Mouse (Mus musculus) liver, embryonic 16.5 days (tissue): ENCODE data around the gene Mrap. TPM values are rescaled to one million over a fixed set of nuclear protein-coding genes. Genes with fewer than 3 reads are reported as not detected.

ENCODE experiments used
- ATAC-seq: fragments of 200-750 bp; cut with Nextera tagmentation; 2 replicates; pipeline ENCODE4 v1.8.0; 2017; ENCODE audit warnings: low read depth, mild to moderate bottlenecking, moderate number of reproducible peaks, moderate library complexity
- H3K27ac ChIP-seq: fragments of 300-500 bp; sonication (generic); 2 replicates; pipeline ENCODE4 v1.5.1; 2014; ENCODE audit warnings: mild to moderate bottlenecking, low read length
- H3K27me3 ChIP-seq: fragments of 300-500 bp; sonication (generic); 2 replicates; pipeline ENCODE4 v1.6.1; 2014; ENCODE audit warnings: low read depth, low read length, mixed read lengths; ENCODE audit not compliant: control insufficient read depth, insufficient read depth
- H3K36me3 ChIP-seq: fragments of 300-500 bp; sonication (generic); 2 replicates; pipeline ENCODE4 v1.6.1; 2014; ENCODE audit warnings: mild to moderate bottlenecking; ENCODE audit not compliant: control insufficient read depth, insufficient read depth
- H3K4me1 ChIP-seq: fragments of 300-500 bp; sonication (generic); 2 replicates; pipeline ENCODE4 v1.6.1; 2014; ENCODE audit warnings: low read depth, low read length, mixed read lengths; ENCODE audit not compliant: control insufficient read depth
- H3K4me2 ChIP-seq: fragments of 300-500 bp; sonication (generic); 2 replicates; pipeline ENCODE4 v1.6.1; 2014; ENCODE audit warnings: low read depth, low read length, mixed read lengths
- H3K4me3 ChIP-seq: fragments of 300-500 bp; sonication (generic); 2 replicates; pipeline ENCODE4 v1.5.1; 2014; ENCODE audit warnings: low read depth, mild to moderate bottlenecking, low read length
- H3K9ac ChIP-seq: fragments of 300-500 bp; sonication (generic); 2 replicates; pipeline ENCODE4 v1.6.1; 2014; ENCODE audit warnings: low read depth, low read length
- H3K9me3 ChIP-seq: fragments of 300-500 bp; sonication (generic); replicated peaks from 2 replicates; pipeline ENCODE4 v1.6.1; 2016; ENCODE audit warnings: low read length; ENCODE audit not compliant: control insufficient read depth
- WGBS: fragments of 180-500 bp; shearing (Covaris S2); extraction: QIAGEN DNeasy Blood & Tissue Kit; methylation state at CpG from one replicate; pipeline ENCODE4 v1.1.7; 2014; ENCODE audit not compliant: insufficient replicate concordance; 5-methylcytosine and 5-hydroxymethylcytosine counted together
- polyA plus RNA-seq: library from polyadenylated mRNA; unstranded; fragments of >200 nt; fragmentation: Nextera tagmentation; extraction: Ambion mirVana; gene quantifications from 2 replicates; pipeline ENCODE4 v1.2.1, GENCODE M21; 2015

Gene Mrap
- polyA plus RNA-seq, 1 experiment from 2014 or later = 24.2 TPM

- no peak for ATAC-seq
- Histone ChIP-seq H3K4me1 (0 out of 2 replicates have a peak, but pooled peaks cover 1% of the 10 kb centered on the region), H3K27ac (no peak overlapping the region), H3K4me2 (no peak overlapping the region), H3K4me3 (no peak overlapping the region), H3K9me3 (no peaks in the 10 kb centered on the region), H3K36me3 (peaks cover 16% of the 10 kb centered on the region), H3K9ac (no peak overlapping the region), H3K27me3 (no peaks in the 10 kb centered on the region)
- WGBS = 80% methylated on average over 12 of the region's 12 CpGs
These were observed 36.2 kb downstream of the Mrap start for GRCm38 (mm10) chr16:90774216-90774615.

GRCm38 (mm10) chr16:90774646-90775045 is 36.6 kb downstream of the Mrap start:
- no peak overlapping the region for H3K27ac ChIP-seq
- 78% methylated on average over 6 of the region's 6 CpGs for WGBS
- no peak overlapping the region for H3K4me2 ChIP-seq
- H3K27me3 ChIP-seq = no peaks in the 10 kb centered on the region
- 0 out of 2 replicates have a peak, but pooled peaks cover 4% of the 10 kb centered on the region for H3K4me1 ChIP-seq
- no peak overlapping the region for H3K4me3 ChIP-seq
- ATAC-seq = no peak
- no peak overlapping the region for H3K9ac ChIP-seq
- H3K36me3 ChIP-seq = peaks cover 13% of the 10 kb centered on the region
- H3K9me3 ChIP-seq = no peaks in the 10 kb centered on the region

- Histone ChIP-seq H3K4me3 (no peak overlapping the region), H3K36me3 (peaks cover 11% of the 10 kb centered on the region; the same call in 1 of the 2 replicates), H3K9me3 (no peaks in the 10 kb centered on the region), H3K4me1 (peaks cover 4% of the 10 kb centered on the region; the same call in 1 of the 2 replicates), H3K9ac (no peak overlapping the region), H3K27me3 (no peaks in the 10 kb centered on the region), H3K27ac (no peak overlapping the region), H3K4me2 (no peak overlapping the region)
- ATAC-seq = no peak
- 76% methylated on average over 10 of the region's 10 CpGs for WGBS
These were observed 38.0 kb downstream of the Mrap start for GRCm38 (mm10) chr16:90775946-90776520.

GRCm38 (mm10) chr16:90779783-90780182 is 41.8 kb downstream of the Mrap start:
- H3K36me3 ChIP-seq = peaks cover 7% of the 10 kb centered on the region
- WGBS = 62% methylated on average over 11 of the region's 11 CpGs
- H3K9me3 ChIP-seq = no peaks in the 10 kb centered on the region
- no peak overlapping the region for H3K4me2 ChIP-seq
- H3K9ac ChIP-seq = no peak overlapping the region
- H3K27me3 ChIP-seq = no peaks in the 10 kb centered on the region
- peak overlapping the region; percentile 58 for H3K27ac ChIP-seq
- peak; percentile 96 for ATAC-seq
- H3K4me3 ChIP-seq = no peak overlapping the region
- peaks cover 4% of the 10 kb centered on the region; the same call in 1 of the 2 replicates for H3K4me1 ChIP-seq

GRCm38 (mm10) chr16:90783302-90783701 is 45.3 kb downstream of the Mrap start:
- WGBS = 82% methylated on average over 11 of the region's 11 CpGs
- ATAC-seq = no peak
- Histone ChIP-seq H3K4me2 (no peak overlapping the region), H3K36me3 (peaks cover 14% of the 10 kb centered on the region), H3K4me1 (peaks cover 4% of the 10 kb centered on the region; the same call in 1 of the 2 replicates), H3K9ac (no peak overlapping the region), H3K4me3 (no peak overlapping the region), H3K27me3 (no peaks in the 10 kb centered on the region), H3K9me3 (no peaks in the 10 kb centered on the region), H3K27ac (no peak overlapping the region)

GRCm38 (mm10) chr16:90785257-90785656 is 47.2 kb downstream of the Mrap start:
- Histone ChIP-seq H3K27ac (no peak overlapping the region), H3K4me3 (no peak overlapping the region), H3K9ac (no peak overlapping the region), H3K36me3 (peaks cover 14% of the 10 kb centered on the region), H3K4me1 (no peaks in the 10 kb centered on the region), H3K9me3 (no peaks in the 10 kb centered on the region), H3K4me2 (no peak overlapping the region), H3K27me3 (no peaks in the 10 kb centered on the region)
- 66% methylated on average over 4 of the region's 4 CpGs for WGBS
- ATAC-seq = peak; percentile 88

- no peak overlapping the region for H3K4me2 ChIP-seq
- no peaks in the 10 kb centered on the region for H3K9me3 ChIP-seq
- H3K27ac ChIP-seq = no peak overlapping the region
- no peak overlapping the region for H3K9ac ChIP-seq
- H3K36me3 ChIP-seq = peaks cover 8% of the 10 kb centered on the region
- no peaks in the 10 kb centered on the region for H3K4me1 ChIP-seq
- ATAC-seq = peak; percentile 33; the same call in 1 of the 2 replicates
- WGBS = 79% methylated on average over 6 of the region's 6 CpGs
- no peak overlapping the region for H3K4me3 ChIP-seq
- no peaks in the 10 kb centered on the region for H3K27me3 ChIP-seq
These were observed 50.6 kb downstream of the Mrap start for GRCm38 (mm10) chr16:90788580-90788979.

GRCm38 (mm10) chr16:90790946-90791345 is 52.9 kb downstream of the Mrap start:
- Histone ChIP-seq H3K4me1 (no peaks in the 10 kb centered on the region), H3K4me2 (no peak overlapping the region), H3K27ac (no peak overlapping the region), H3K27me3 (no peaks in the 10 kb centered on the region), H3K9ac (no peak overlapping the region), H3K36me3 (peaks cover 12% of the 10 kb centered on the region), H3K4me3 (no peak overlapping the region), H3K9me3 (no peaks in the 10 kb centered on the region)
- WGBS = 80% methylated on average over 6 of the region's 6 CpGs
- ATAC-seq = no peak

- H3K4me2 ChIP-seq = no peak overlapping the region
- H3K27ac ChIP-seq = no peak overlapping the region
- H3K4me3 ChIP-seq = no peak overlapping the region
- no peaks in the 10 kb centered on the region for H3K9me3 ChIP-seq
- H3K9ac ChIP-seq = no peak overlapping the region
- H3K4me1 ChIP-seq = no peaks in the 10 kb centered on the region
- no peak for ATAC-seq
- peaks cover 8% of the 10 kb centered on the region for H3K36me3 ChIP-seq
- no peaks in the 10 kb centered on the region for H3K27me3 ChIP-seq
- WGBS = 69% methylated on average over 5 of the region's 5 CpGs
These were observed 54.1 kb downstream of the Mrap start for GRCm38 (mm10) chr16:90792066-90792465.
